Mouse (Mus musculus) hindbrain, embryonic 13.5 days (tissue): Measurements from ENCODE around the gene Sprn. TPM values are rescaled to one million over a fixed set of nuclear protein-coding genes. Genes with fewer than 3 reads are reported as not detected.
"Not testable (repeated sequence)": the region's sequence is repeated elsewhere in the genome, so short reads cannot be mapped to it uniquely, and the experiment has no call there.

ENCODE experiments used
- ATAC-seq: fragments of 200-750 bp; cut with Nextera tagmentation; 2 replicates; pipeline ENCODE4 v1.8.0; 2017; ENCODE audit warnings: moderate TSS enrichment; ENCODE audit not compliant: low FRiP score
- H3K27ac ChIP-seq: fragments of 300-500 bp; sonication (generic); 2 replicates; pipeline ENCODE4 v1.5.1; 2015; ENCODE audit warnings: inconsistent platforms, mild to moderate bottlenecking, moderate library complexity
- H3K27me3 ChIP-seq: fragments of 300-500 bp; sonication (generic); 2 replicates; pipeline ENCODE4 v1.6.1; 2015; ENCODE audit warnings: mild to moderate bottlenecking, inconsistent platforms
- H3K36me3 ChIP-seq: fragments of 300-500 bp; sonication (generic); 2 replicates; pipeline ENCODE4 v1.6.1; 2015; ENCODE audit warnings: mild to moderate bottlenecking, inconsistent platforms
- H3K4me1 ChIP-seq: fragments of 300-500 bp; sonication (generic); replicated peaks from 2 replicates; pipeline ENCODE4 v1.6.1; 2015; ENCODE audit warnings: inconsistent platforms
- H3K4me2 ChIP-seq: fragments of 300-500 bp; sonication (generic); 2 replicates; pipeline ENCODE4 v1.6.1; 2015; ENCODE audit warnings: inconsistent platforms, mild to moderate bottlenecking, moderate library complexity
- H3K4me3 ChIP-seq: fragments of 300-500 bp; sonication (generic); 2 replicates; pipeline ENCODE4 v1.5.1; 2015; ENCODE audit warnings: mild to moderate bottlenecking, inconsistent platforms
- H3K9ac ChIP-seq: fragments of 300-500 bp; sonication (generic); 2 replicates; pipeline ENCODE4 v1.6.1; 2015; ENCODE audit warnings: mild to moderate bottlenecking, inconsistent platforms
- H3K9me3 ChIP-seq: fragments of 300-500 bp; sonication (generic); 2 replicates; pipeline ENCODE4 v1.6.1; 2016; ENCODE audit warnings: inconsistent platforms
- WGBS: fragments of 180-500 bp; shearing (Covaris S2); methylation state at CpG from one replicate; pipeline ENCODE4 v1.1.7; 2015; 5-methylcytosine and 5-hydroxymethylcytosine counted together
- polyA plus RNA-seq: library from polyadenylated mRNA; unstranded; fragments of >200 nt; fragmentation: Nextera tagmentation; extraction: Ambion mirVana; gene quantifications from 2 replicates; pipeline ENCODE4 v1.2.1, GENCODE M21; 2015

Gene Sprn
- polyA plus RNA-seq, 1 experiment from 2014 or later, result 10.8 TPM

DNA sequence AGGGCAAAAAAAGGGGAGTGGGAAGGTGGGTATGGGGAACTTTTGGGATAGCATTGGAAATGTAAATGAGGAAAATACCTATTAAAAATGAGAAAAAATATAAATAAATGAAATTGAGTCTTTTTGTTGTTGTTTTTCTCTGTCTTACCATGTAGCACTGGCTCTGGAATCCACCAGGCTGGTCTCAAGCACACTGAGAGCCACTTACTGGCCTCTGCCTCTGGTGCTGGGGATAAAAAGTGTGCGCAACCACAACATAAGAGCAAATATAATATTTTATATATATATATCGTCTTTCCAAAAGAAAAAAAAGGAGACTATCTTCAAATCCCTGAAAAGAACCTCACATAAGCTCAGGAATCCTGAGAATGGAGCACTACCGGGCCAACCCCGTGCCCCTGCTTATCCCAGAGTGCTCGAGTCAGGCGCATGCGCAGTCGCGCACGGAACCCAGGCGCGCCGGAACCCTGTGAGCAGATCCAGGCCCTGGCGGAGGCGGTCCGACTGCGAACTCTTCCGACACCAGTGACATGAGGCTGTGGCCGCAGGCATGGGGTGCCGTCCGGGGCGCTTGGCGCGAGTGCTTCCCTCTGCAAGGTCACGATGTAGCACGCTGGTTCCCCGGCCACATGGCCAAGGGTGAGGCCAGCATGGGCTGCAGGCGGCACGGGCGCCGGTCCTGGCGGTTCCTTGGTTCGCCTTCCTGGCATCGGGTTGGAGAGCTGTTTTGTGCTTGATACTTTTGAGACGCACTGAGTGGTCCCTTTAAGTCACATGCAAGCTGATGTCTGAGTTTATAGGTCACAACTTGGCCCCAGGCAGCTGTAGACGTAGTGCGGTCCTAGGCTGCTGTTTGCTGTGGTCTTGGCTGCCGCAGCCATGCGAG, 17.3 kb downstream of the Sprn start, which contains the start of gene Mtg1:
TSS of gene Mtg1 (plus strand) at position 430 of the 886 bp plus-strand sequence.
- peak within 1 kb of the TSS; percentile 87 for H3K9ac ChIP-seq
- no peaks in the 10 kb centered on the region for H3K9me3 ChIP-seq
- peak; percentile 98 for ATAC-seq
- peak within 1 kb of the TSS; percentile 78 for H3K4me3 ChIP-seq
- 1% methylated on average over 39 of the region's 39 CpGs for WGBS
- H3K4me2 ChIP-seq, result peak within 1 kb of the TSS; percentile 79
- H3K27ac ChIP-seq, result peak within 1 kb of the TSS; percentile 88
- peaks cover 10% of the 10 kb centered on the region for H3K4me1 ChIP-seq
- H3K36me3 ChIP-seq, result no peaks in the 10 kb centered on the region; the same call in 1 of the 2 replicates
- H3K27me3 ChIP-seq, result no peaks in the 10 kb centered on the region

DNA sequence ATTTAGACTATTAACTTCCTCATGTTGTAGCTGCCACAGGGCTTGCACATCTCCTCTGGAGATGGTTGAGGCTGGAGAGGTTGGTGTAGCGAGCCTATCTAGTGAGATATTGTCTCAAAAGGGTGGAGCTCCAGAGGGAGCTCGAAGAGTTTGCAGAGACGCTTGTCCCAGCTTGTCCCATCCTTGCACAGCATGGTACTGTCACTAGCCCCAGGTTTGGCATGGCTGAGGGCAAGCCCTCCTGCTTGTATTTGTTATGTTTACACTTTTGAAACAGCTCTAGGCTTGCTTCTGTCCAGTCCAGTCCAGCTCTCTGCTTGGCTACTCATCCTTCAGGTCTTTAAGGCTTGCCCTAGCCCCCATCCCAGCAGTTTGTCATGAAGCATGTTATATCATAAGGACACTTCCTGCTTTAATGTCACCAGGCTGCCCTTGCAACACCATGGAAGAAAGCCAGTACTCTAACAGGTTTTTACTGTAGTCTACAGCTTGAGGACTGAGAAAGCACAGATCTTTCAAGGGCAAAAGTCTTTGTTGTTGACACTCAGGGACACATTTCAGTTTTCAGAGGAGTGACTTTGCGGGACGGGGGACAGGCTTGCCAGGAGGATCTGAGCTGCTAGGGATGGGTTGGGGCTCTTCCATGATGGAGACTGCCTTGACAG, 19.4 kb downstream of the Sprn start:
- peaks cover 10% of the 10 kb centered on the region for H3K4me1 ChIP-seq
- ATAC-seq, result no peak
- no peaks in the 10 kb centered on the region for H3K27me3 ChIP-seq
- H3K27ac ChIP-seq, result no peak overlapping the region
- H3K9ac ChIP-seq, result no peak overlapping the region
- 94% methylated on average over 5 of the region's 5 CpGs for WGBS
- no peaks in the 10 kb centered on the region for H3K9me3 ChIP-seq
- peaks cover 3% of the 10 kb centered on the region; the same call in 1 of the 2 replicates for H3K36me3 ChIP-seq
- H3K4me2 ChIP-seq, result no peak overlapping the region
- H3K4me3 ChIP-seq, result no peak overlapping the region

DNA sequence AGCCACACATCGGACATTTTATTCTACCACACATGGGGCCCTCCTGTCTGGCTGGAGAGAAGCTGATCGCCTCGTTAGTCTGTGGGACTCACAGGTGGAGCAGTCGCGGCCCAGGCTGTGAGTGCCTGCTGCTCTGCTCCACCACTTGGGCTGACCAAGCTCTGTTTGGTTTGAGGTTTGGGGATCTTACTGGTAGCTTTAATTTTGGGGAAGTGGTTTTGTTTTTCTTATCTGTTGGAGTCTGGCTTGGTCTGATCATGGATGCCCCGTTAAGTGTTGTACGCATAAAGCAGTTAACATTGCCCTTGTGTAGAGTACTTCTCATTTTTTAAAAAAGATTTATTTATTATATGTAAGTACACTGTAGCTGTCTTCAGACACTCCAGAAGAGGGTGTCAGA, 20.6 kb downstream of the Sprn start:
- H3K9me3 ChIP-seq, H3K4me3 ChIP-seq, H3K9ac ChIP-seq, H3K4me2 ChIP-seq, H3K27me3 ChIP-seq, ATAC-seq, H3K27ac ChIP-seq, H3K4me1 ChIP-seq: not testable (repeated sequence)
- WGBS, result 94% methylated on average over 7 of the region's 7 CpGs
- H3K36me3 ChIP-seq, result peaks cover 10% of the 10 kb centered on the region; the same call in 1 of the 2 replicates

DNA sequence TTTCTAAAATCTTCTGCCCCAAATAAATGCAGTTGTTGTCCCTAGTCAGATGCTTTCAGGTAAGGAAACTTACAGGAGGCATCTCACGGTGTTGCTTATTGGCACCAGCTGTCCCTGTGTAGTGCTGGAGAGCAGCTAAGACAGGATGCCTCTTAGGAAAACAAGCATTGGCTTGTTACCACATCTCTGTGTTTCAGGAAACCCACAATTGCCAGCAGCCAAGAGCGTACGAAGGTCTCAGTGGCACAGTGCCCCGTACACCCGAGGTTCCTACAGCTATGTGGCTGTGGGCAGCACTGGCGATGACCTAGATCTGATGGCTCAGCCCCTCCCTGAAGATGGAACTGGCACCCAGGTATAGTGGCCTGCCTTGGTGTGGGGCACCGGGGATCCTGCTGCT, 22.5 kb downstream of the Sprn start:
- WGBS, result 91% methylated on average over 7 of the region's 7 CpGs
- not testable (repeated sequence) for H3K9ac ChIP-seq, H3K4me1 ChIP-seq, H3K27ac ChIP-seq, H3K9me3 ChIP-seq, H3K4me3 ChIP-seq, ATAC-seq, H3K4me2 ChIP-seq, H3K27me3 ChIP-seq
- H3K36me3 ChIP-seq, result peaks cover 10% of the 10 kb centered on the region; the same call in 1 of the 2 replicates

DNA sequence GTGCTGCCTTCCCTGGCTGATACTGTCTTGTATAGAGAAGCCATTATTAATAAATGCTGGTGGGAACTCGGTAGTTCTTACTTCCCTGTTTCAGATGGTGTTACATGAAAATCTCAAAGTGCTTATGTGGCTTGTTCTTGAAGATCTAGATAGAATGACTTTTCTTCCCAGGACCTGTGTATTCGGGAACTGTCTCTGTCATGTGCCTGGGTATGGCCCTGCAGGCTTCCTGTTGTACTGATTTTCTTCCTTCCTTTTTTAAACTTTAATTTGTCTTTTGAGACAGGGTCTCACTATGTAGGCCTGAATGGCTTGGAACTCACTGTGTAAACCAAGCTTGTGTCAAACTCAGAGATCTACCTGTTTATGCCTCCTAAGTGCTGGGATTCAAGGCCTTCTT, 26.8 kb downstream of the Sprn start:
- no peak for ATAC-seq
- H3K4me2 ChIP-seq, result no peak overlapping the region
- H3K9ac ChIP-seq, result no peak overlapping the region
- H3K27ac ChIP-seq, result no peak overlapping the region
- peaks cover 10% of the 10 kb centered on the region; the same call in 1 of the 2 replicates for H3K36me3 ChIP-seq
- H3K9me3 ChIP-seq, result no peaks in the 10 kb centered on the region
- peaks cover 15% of the 10 kb centered on the region for H3K4me1 ChIP-seq
- H3K27me3 ChIP-seq, result no peaks in the 10 kb centered on the region
- WGBS, result 90% methylated on average over 2 of the region's 2 CpGs
- H3K4me3 ChIP-seq, result no peak overlapping the region

DNA sequence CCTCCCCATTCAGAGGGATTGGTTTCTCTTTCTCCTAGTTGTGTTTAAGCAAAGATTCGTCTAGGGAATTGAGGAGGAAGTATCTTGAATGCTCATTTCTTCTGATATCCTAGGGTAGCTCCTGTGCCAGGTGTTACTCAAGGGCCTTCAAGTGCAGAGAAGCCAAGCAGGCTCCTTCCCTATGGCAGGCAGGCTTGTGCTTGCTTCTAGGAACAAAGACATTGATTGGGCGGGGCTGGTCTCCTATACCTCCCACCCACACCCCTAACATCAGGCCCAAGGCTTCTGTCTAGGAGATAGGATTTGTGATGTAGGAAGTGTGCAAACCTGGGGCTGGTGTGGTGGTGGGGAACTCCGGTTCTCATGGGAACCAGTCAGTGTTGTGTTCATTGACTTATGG, 27.7 kb downstream of the Sprn start:
- H3K9me3 ChIP-seq, result no peaks in the 10 kb centered on the region
- peaks cover 10% of the 10 kb centered on the region; the same call in 1 of the 2 replicates for H3K36me3 ChIP-seq
- no peaks in the 10 kb centered on the region for H3K27me3 ChIP-seq
- peaks cover 15% of the 10 kb centered on the region for H3K4me1 ChIP-seq
- no peak overlapping the region for H3K9ac ChIP-seq
- H3K27ac ChIP-seq, result no peak overlapping the region
- no peak overlapping the region for H3K4me3 ChIP-seq
- H3K4me2 ChIP-seq, result 0 out of 2 replicates have a peak overlapping the region, but pooled peaks have one; percentile 1
- no peak for ATAC-seq
- WGBS, result 90% methylated on average over 3 of the region's 3 CpGs

DNA sequence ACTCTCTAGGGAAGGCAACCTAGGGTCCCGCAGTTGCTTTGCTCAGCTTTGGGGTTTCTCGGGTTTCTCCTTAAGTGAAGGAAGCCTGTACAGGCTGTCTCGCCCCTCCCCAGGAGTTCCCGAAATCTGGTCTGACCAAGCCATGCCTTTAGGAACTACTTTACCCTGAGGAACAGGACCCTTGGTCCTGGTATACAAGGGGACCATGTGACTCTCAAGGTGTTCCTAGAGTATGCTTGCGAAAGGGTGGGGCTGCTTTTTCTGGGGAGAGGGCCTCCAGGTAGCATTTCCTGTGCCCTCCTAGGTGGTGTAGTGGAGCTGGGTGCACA, 28.7 kb downstream of the Sprn start:
- H3K36me3 ChIP-seq, result peaks cover 10% of the 10 kb centered on the region; the same call in 1 of the 2 replicates
- ATAC-seq, result peak; percentile 25; the same call in 1 of the 2 replicates
- no peak overlapping the region for H3K27ac ChIP-seq
- peak overlapping the region; percentile 81 for H3K9ac ChIP-seq
- peak overlapping the region; percentile 75 for H3K4me3 ChIP-seq
- H3K9me3 ChIP-seq, result no peaks in the 10 kb centered on the region
- H3K27me3 ChIP-seq, result no peaks in the 10 kb centered on the region
- peak overlapping the region; percentile 80 for H3K4me2 ChIP-seq
- H3K4me1 ChIP-seq, result peaks cover 15% of the 10 kb centered on the region
- WGBS, result 14% methylated on average over 5 of the region's 5 CpGs

DNA sequence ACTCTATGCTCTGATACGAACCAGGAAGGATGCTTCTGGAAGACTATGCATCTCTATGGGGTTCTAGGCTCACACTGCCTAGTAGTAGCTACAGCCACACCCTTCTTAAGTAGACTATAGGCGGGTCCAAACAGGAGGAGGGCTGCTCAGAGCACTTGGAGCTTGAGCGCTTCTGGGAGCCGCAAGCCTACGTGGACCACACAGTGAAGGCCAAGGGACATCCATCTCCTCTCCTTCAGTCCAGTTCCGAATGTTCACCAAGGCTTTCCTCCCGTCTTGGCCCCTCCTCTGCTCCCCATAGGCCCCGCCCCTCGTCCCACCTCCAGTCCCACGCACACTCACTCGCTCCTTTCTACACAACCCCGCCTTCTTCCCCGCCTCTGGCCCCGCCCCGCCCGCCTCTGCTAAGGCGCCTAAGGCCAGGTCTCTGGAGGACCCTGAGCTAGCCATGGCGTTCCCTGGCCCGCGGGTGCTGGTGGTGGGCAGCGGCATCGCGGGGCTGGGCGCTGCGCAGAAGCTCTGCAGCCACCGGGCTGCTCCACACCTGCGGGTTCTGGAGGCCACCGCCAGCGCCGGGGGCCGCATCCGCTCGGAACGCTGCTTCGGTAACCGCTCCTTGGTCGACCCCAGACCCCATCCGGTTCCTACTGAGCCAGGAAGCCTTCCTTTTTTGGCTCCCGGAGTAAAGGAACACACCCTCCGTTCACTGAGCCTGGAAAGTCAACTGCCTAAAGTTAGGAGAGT, 29.2 kb downstream of the Sprn start:
- Histone ChIP-seq H3K27ac (no peak overlapping the region), H3K9ac (peak overlapping the region; percentile 81), H3K9me3 (no peaks in the 10 kb centered on the region), H3K4me1 (peaks cover 15% of the 10 kb centered on the region), H3K4me3 (peak overlapping the region; percentile 75), H3K27me3 (no peaks in the 10 kb centered on the region), H3K4me2 (peak overlapping the region; percentile 80), H3K36me3 (peaks cover 9% of the 10 kb centered on the region; the same call in 1 of the 2 replicates)
- WGBS, result 3% methylated on average over 39 of the region's 40 CpGs
- ATAC-seq, result peak; percentile 95

DNA sequence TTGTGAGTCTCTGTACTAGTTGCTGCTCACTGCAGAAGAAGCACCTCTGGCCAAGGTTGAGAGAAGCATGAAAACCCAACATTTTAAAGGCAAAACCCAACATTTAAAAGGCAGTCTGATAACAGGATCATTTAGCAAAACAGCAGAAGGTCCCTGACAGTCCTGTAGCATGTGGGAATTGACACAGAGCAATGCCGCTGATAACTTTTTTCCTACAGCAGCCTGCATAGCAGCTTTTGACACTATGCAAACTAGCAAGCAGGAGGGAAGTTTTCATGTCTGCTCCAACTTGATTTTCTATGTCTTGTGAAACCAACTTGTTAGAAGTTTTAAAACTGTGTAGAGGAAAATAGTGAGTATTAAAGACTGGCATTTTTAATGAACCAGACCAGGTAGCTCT, 30.3 kb downstream of the Sprn start:
- Histone ChIP-seq H3K27ac (no peak overlapping the region), H3K9ac (no peak overlapping the region), H3K36me3 (no peaks in the 10 kb centered on the region; the same call in 1 of the 2 replicates), H3K27me3 (no peaks in the 10 kb centered on the region), H3K9me3 (no peaks in the 10 kb centered on the region), H3K4me1 (peaks cover 15% of the 10 kb centered on the region), H3K4me2 (no peak overlapping the region), H3K4me3 (no peak overlapping the region)
- WGBS, result 98% methylated on average over 1 of the region's 1 CpGs
- ATAC-seq, result no peak

DNA sequence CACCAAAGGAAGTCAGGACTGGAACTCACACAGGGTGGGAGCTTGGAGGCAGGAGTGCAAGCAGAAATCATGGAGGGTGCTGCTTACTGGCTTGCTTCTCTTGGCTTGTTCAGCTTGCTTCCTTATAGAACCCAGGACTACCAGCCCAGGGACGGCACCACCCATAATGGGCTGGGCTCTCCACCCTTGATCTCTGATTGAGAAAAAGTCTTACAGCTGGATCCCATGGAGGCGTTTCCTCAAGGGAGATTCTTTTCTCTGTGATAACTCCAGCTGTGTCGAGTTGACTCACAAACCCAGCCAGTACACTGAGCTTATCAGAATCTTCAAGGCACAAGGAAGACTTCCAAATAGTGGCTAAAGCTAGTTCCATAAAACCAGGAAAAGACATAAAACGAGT, 31.9 kb downstream of the Sprn start:
- H3K27ac ChIP-seq, result no peak overlapping the region
- H3K4me1 ChIP-seq, result peaks cover 15% of the 10 kb centered on the region
- no peak overlapping the region for H3K4me2 ChIP-seq
- H3K27me3 ChIP-seq, result no peaks in the 10 kb centered on the region
- 44% methylated on average over 4 of the region's 4 CpGs for WGBS
- no peak for ATAC-seq
- no peaks in the 10 kb centered on the region for H3K36me3 ChIP-seq
- no peaks in the 10 kb centered on the region for H3K9me3 ChIP-seq
- no peak overlapping the region for H3K4me3 ChIP-seq
- H3K9ac ChIP-seq, result no peak overlapping the region

DNA sequence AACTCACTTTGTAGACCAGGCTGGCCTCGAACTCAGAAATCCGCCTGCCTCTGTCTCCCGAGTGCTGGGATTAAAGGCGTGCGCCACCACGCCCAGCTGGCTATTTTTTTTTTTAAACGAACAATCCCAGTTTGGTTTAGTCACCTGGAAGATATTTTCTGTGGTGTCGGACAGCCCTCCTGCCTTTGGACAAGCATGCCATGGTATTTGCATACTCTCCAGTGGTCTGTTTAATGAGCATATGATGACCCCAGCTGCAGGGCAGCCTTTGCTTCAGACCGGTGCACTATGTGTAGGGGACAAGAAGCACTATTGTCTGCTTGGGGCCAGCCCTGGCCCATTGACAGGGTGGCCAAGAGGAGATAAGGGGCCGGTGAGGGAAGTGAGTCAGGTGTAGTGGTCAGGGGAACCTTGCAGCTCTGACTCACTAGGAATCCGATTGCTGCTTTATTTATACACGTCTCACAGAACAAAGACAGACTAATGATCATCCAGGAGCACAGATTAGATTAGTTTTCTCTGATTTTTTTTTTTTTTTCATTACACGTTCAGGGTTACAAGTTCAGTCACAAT, 33.3 kb downstream of the Sprn start:
- peaks cover 15% of the 10 kb centered on the region for H3K4me1 ChIP-seq
- H3K27ac ChIP-seq, result no peak overlapping the region
- H3K36me3 ChIP-seq, result no peaks in the 10 kb centered on the region
- H3K9ac ChIP-seq, result no peak overlapping the region
- H3K4me3 ChIP-seq, result no peak overlapping the region
- no peaks in the 10 kb centered on the region for H3K27me3 ChIP-seq
- H3K9me3 ChIP-seq, result no peaks in the 10 kb centered on the region
- no peak for ATAC-seq
- WGBS, result 70% methylated on average over 13 of the region's 13 CpGs
- H3K4me2 ChIP-seq, result no peak overlapping the region

DNA sequence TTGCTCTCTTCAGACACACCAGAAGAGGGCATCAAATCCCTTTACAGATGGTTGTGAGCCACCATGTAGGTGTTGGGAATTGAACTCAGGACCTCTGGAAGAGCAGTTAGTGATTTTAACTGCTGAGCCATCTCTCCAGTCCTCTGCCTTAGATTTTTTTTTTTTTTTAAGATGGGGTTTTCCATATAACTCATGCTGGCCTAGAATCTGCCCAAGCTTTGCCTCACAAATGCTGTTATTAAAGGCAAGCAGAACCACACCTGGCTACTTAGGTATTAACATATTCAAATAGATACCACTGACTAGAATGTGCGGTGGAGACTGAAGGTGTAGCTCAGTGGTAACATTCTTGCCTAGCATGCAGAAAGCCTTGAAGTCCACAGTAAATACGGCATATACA, 34.2 kb downstream of the Sprn start:
- peaks cover 14% of the 10 kb centered on the region for H3K4me1 ChIP-seq
- no peaks in the 10 kb centered on the region for H3K9me3 ChIP-seq
- ATAC-seq, result no peak
- no peaks in the 10 kb centered on the region for H3K27me3 ChIP-seq
- 87% methylated on average over 2 of the region's 2 CpGs for WGBS
- H3K4me2 ChIP-seq, result no peak overlapping the region
- no peaks in the 10 kb centered on the region for H3K36me3 ChIP-seq
- no peak overlapping the region for H3K4me3 ChIP-seq
- no peak overlapping the region for H3K27ac ChIP-seq
- no peak overlapping the region for H3K9ac ChIP-seq
